Mouse (Mus musculus) kidney, embryonic 16.5 days (tissue): ENCODE measurements around the gene Gm9780. TPM values are rescaled to one million over a fixed set of nuclear protein-coding genes. Genes with fewer than 3 reads are reported as not detected.
"Not testable (repeated sequence)": the region's sequence is repeated elsewhere in the genome, so short reads cannot be mapped to it uniquely, and the experiment has no call there.

Source experiments
- ATAC-seq: fragments of 200-750 bp; cut with Nextera tagmentation; 2 replicates; pipeline ENCODE4 v1.8.0; 2017; ENCODE audit warnings: moderate TSS enrichment; ENCODE audit not compliant: low FRiP score, low TSS enrichment
- H3K27ac ChIP-seq: fragments of 300-500 bp; sonication (generic); 2 replicates; pipeline ENCODE4 v1.5.1; 2014; ENCODE audit warnings: low read length
- H3K27me3 ChIP-seq: fragments of 300-500 bp; sonication (generic); 2 replicates; pipeline ENCODE4 v1.6.1; 2014; ENCODE audit warnings: low read length, control low read depth, mixed read lengths; ENCODE audit not compliant: insufficient read depth
- H3K36me3 ChIP-seq: fragments of 300-500 bp; sonication (generic); 2 replicates; pipeline ENCODE4 v1.6.1; 2014; ENCODE audit warnings: low read length, control low read depth, mixed read lengths; ENCODE audit not compliant: insufficient read depth
- H3K4me1 ChIP-seq: fragments of 300-500 bp; sonication (generic); 2 replicates; pipeline ENCODE4 v1.6.1; 2014; ENCODE audit warnings: low read length, control low read depth, mixed read lengths; ENCODE audit not compliant: insufficient read depth
- H3K4me2 ChIP-seq: fragments of 300-500 bp; sonication (generic); replicated peaks from 2 replicates; pipeline ENCODE4 v1.6.1; 2014; ENCODE audit warnings: low read depth, low read length
- H3K4me3 ChIP-seq: fragments of 300-500 bp; sonication (generic); 2 replicates; pipeline ENCODE4 v1.5.1; 2014; ENCODE audit warnings: mild to moderate bottlenecking, low read length
- H3K9ac ChIP-seq: fragments of 300-500 bp; sonication (generic); replicated peaks from 2 replicates; pipeline ENCODE4 v1.6.1; 2014; ENCODE audit warnings: low read length
- H3K9me3 ChIP-seq: fragments of 300-500 bp; sonication (generic); 2 replicates; pipeline ENCODE4 v1.6.1; 2016; ENCODE audit warnings: low read length, control low read depth
- WGBS: fragments of 180-500 bp; shearing (Covaris S2); extraction: QIAGEN DNeasy Blood & Tissue Kit; methylation state at CpG from one replicate; pipeline ENCODE4 v1.1.7; 2014; 5-methylcytosine and 5-hydroxymethylcytosine counted together
- polyA plus RNA-seq: library from polyadenylated mRNA; unstranded; fragments of >200 nt; fragmentation: Nextera tagmentation; extraction: Ambion mirVana; gene quantifications from 2 replicates; pipeline ENCODE4 v1.2.1, GENCODE M21; 2015

Gene Gm9780
- 35.4 and 41.6 TPM in 2 replicates for polyA plus RNA-seq

DNA sequence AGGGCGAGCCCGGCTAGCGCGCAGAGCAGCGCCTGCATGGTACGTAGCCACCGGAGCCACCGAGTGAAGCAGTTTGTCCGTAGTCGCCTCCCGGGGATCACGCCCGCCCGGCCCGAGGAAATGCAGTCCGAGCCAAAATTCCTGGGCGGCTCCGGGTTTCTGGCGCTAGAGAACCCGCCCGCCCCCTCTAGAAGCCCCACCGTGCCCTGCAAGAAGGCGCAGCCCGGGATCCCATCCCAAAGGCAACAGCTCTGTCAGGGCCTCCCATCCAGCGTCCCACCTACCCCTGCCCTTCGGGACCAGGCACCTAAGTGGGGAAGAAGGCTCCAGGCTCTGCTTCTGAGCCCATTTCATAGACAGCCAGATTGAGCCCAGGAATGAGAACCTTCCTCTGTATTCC, at the start of gene Gm9780:
Gene Gm9780, minus strand, starts transcription at position 101 of the 400 bp plus-strand sequence.
- WGBS = no CpG with 5 or more reads among the region's 26 CpGs
- not testable (repeated sequence) for H3K9ac ChIP-seq, ATAC-seq, H3K9me3 ChIP-seq, H3K36me3 ChIP-seq, H3K27ac ChIP-seq, H3K4me3 ChIP-seq, H3K27me3 ChIP-seq, H3K4me2 ChIP-seq, H3K4me1 ChIP-seq

DNA sequence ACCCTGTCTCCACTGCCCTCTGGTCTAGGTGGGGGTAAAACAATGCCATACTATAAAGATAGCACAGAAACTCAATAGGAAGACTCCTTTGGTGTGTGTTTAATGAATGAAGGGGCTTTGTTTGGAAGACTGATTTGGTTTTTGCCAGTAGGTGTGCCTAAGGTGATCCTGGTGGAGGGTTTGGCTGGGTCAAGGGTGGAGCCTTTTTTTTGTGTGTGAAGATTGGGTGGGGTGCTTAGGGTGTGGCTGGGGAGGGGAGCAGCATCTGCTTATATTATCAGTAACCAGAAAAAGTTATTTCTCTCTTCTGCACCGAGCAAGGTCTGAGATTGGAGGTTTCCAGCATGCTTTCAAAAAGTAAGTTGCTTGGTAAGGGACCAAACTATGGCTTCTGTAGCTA, 39.5 kb upstream of the Gm9780 start, which contains the start of gene Cphx3:
Gene Cphx3, plus strand, starts transcription at position 301 of the 400 bp plus-strand sequence.
- WGBS = no CpG with 5 or more reads among the region's 1 CpGs
- H3K36me3 ChIP-seq, H3K9ac ChIP-seq, H3K4me3 ChIP-seq, H3K4me2 ChIP-seq, H3K27ac ChIP-seq, ATAC-seq, H3K27me3 ChIP-seq, H3K9me3 ChIP-seq, H3K4me1 ChIP-seq: not testable (repeated sequence)

DNA sequence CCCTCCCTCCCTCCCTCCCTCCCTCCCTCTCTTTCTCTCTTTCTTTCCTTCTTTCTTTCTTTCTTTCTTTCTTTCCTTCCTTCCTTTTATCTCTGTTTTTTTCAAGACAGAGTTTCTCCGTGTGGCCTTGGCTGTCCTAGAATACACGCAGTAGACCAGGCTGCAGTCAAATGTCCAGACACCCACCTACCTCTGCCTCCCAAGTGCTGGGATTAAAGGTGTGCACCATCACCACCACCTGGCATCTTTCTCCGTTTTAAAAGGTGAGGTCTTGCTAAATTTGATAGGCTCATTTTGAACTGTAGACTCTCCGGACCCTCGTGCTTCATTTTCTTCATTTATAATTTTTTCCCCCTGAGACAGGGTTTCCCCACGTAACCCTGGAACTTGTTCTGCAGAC, 38.7 kb upstream of the Gm9780 start, which contains the start of gene Cphx2:
Gene Cphx2, plus strand, starts transcription at position 301 of the 400 bp plus-strand sequence.
- H3K27ac ChIP-seq, H3K36me3 ChIP-seq, H3K27me3 ChIP-seq, H3K9ac ChIP-seq, H3K4me3 ChIP-seq, H3K4me1 ChIP-seq, ATAC-seq, H3K9me3 ChIP-seq, H3K4me2 ChIP-seq: not testable (repeated sequence)
- no CpG with 5 or more reads among the region's 6 CpGs for WGBS

DNA sequence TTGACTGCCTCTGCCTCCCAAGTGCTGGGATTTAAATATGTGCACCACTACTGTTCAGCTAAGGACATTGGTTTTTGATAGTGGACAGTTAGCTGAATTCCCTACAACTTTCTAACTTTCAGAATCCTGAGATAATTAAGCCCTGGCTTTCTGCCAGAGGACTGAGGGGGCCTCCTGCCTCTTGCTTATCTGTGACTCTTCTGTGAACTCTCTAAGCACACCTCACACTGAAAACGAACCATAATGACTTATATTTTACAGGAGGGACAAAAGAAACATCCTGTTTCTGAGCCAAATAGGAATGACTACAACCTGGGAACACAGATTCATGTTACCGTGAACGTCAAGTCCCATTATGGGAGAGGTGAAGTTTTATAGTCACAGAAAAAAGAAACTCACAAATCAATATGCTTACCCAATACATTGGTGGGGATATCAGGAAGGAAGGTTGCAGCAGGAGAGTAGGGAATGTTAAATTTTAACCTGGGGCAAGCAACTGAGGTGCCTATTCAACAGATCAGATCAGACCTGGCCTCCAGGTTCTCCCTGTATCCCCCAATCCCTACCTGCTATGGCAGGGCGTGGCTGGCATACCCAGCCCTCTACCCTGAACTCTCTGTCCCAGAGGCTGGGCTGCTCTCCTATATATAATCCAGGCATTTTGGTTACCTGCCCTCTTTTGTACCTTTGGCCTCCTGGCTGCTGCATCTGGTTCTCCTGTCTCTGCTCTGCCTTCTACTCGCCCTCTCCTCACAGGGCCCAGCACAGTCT, 34.3 kb upstream of the Gm9780 start:
- H3K4me3 ChIP-seq, H3K36me3 ChIP-seq, H3K9me3 ChIP-seq, H3K27ac ChIP-seq, ATAC-seq, H3K4me2 ChIP-seq, H3K27me3 ChIP-seq, H3K4me1 ChIP-seq, H3K9ac ChIP-seq: not testable (repeated sequence)
- WGBS = no CpG with 5 or more reads among the region's 5 CpGs

DNA sequence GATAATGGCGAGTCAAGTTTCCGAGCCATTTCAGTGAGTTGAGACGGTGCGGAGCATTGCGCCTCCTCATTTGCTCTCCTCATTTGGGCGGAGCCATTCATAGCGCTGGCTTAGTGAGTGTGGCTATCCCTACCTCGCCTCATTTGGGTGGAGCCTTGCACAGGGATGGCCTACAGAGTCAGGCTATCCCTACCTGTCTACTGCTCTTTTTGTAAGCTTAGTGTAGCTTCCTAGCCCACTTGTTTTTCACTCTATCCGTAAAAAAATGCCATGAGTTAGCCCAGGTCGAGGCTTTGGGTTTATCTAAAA, 24.8 kb upstream of the Gm9780 start, which contains the start of gene Tmem254c:
Gene Tmem254c, minus strand, starts transcription at position 31 of the 309 bp plus-strand sequence.
- peak; percentile 80; the same call in 1 of the 2 replicates for ATAC-seq
- no CpG with 5 or more reads among the region's 10 CpGs for WGBS
- H3K27me3 ChIP-seq, H3K4me3 ChIP-seq, H3K9ac ChIP-seq, H3K4me1 ChIP-seq, H3K9me3 ChIP-seq, H3K36me3 ChIP-seq, H3K27ac ChIP-seq, H3K4me2 ChIP-seq: not testable (repeated sequence)

DNA sequence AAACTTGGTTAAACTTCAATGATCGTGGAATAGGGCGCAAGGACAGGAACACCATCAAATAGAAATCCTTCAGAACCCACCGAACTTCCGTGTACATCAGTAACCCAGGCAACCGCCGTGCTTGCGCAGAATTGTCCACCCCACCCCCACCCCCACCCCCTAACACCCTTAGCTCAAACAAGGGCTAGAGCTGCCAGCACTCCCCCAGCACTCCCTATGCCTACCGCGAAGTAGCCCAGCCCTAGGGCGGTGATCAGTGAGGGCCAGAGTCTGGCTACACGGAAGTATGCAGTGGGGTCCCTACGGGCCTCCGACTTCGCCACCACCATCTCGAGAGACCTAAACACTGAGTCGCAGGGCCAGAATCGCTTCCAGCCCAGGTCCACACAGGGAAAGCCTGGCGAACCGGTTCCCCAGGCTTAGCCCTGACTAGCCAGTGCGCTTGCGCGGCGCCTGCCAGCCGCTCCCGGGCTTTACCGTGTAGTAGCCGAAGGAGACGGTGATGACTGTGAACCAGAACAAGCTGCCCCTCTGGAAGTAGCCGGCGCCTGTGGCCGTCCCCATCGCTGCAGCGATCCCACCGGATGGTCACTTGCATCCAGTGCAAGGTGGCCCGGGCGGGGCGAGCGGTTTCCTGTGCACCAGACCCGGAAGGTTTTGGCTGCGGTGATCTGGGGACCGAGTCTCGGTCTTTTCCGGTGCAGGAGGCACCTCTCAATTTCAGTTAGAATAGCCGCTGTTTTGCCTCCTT, 24.2 kb upstream of the Gm9780 start:
- H3K9ac ChIP-seq, H3K4me2 ChIP-seq, H3K27me3 ChIP-seq, H3K9me3 ChIP-seq, H3K36me3 ChIP-seq, H3K4me3 ChIP-seq, H3K27ac ChIP-seq, H3K4me1 ChIP-seq: not testable (repeated sequence)
- ATAC-seq = peak; percentile 82
- WGBS = no CpG with 5 or more reads among the region's 44 CpGs

DNA sequence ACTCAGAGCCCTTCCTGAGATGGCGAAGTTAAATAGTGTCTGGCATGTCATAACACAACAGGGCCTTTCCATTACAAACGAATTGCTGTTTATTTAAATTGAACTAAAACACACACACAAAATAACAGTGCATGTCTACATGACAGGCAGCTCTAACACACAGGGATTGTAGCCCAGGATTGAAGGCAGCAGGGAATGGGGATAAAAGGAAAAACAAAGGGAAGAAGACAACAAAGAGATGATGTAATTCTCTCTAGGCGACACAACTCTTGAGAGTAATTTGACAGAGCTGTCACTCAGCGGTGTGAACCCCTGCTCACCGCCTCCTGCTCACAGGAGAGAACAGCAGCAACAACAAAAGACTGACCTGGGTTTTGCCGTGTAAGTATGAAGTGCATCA, 16.9 kb upstream of the Gm9780 start:
- H3K36me3 ChIP-seq, H3K27ac ChIP-seq, H3K9me3 ChIP-seq, H3K4me1 ChIP-seq, H3K9ac ChIP-seq, ATAC-seq, H3K27me3 ChIP-seq, H3K4me3 ChIP-seq, H3K4me2 ChIP-seq: not testable (repeated sequence)
- no CpG with 5 or more reads among the region's 6 CpGs for WGBS

DNA sequence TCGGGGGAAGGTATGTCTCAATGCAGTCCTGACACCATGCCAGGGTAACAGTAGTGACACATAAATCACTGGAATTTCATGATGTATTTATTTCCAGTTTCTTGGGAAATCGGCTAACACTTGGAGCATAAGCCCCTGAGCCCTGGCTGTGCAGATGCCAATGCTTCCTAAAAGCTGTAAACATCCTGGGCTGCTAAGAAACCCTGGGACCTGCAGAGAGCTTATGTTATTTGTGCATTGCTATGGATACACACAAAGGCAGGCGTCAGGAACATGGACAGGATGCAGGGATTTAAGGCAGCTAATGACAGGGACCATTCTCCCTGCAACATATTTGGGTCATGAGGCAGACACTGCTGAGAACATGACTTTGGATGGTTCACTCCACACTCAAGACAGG, 15.7 kb upstream of the Gm9780 start:
- ATAC-seq, H3K36me3 ChIP-seq, H3K27ac ChIP-seq: not testable (repeated sequence)

DNA sequence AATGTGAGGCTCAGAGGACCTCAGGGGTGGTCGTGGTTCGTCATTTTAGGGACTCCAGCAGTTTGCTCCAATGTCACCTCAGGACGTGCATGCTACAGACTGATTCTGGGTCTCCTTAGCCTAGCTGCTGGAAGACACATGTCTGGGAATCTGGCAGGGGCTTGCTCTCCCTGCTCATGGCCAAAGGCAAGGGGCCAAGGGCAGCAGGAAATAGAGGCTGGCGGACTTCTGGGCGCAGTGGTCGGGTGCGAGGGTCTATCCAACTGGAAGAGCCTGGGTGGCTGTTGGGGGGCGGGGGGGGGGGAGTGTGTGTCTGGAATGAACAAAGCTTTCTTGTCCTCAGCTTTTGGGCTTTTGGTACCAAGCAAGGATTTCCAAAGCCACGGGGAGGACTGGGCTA, 6.3 kb upstream of the Gm9780 start:
- H3K4me2 ChIP-seq, H3K36me3 ChIP-seq, H3K27me3 ChIP-seq, H3K27ac ChIP-seq, H3K9me3 ChIP-seq, H3K4me3 ChIP-seq, H3K4me1 ChIP-seq, H3K9ac ChIP-seq, ATAC-seq: not testable (repeated sequence)
- no CpG with 5 or more reads among the region's 9 CpGs for WGBS

More for the DNA sequence above, 15.7 kb upstream of the Gm9780 start:
- not testable (repeated sequence) for H3K9ac ChIP-seq, H3K4me2 ChIP-seq, H3K27me3 ChIP-seq, H3K9me3 ChIP-seq, H3K4me1 ChIP-seq, H3K4me3 ChIP-seq
- WGBS = no CpG with 5 or more reads among the region's 3 CpGs

DNA sequence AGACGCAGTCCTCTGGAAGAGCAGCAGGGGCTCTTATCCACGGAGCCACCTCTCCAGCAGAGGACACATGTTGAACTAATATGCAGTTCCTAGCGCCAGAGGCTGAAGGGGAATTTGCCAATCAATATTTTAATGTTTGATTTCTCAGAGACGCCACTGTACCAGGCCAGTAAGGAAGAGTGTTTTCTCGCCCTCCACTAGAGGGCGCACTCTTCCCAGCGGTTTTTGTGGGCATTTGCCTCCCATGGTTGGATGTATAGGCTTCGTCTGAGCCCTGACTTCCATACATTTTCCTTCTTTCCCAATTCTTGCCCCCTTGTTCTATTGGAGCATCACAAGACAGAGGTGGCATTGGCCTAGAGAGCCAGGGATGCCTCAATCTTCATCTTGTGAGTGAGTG, 4.5 kb upstream of the Gm9780 start:
- H3K4me3 ChIP-seq, H3K36me3 ChIP-seq, H3K4me2 ChIP-seq, ATAC-seq, H3K4me1 ChIP-seq, H3K27me3 ChIP-seq, H3K27ac ChIP-seq, H3K9ac ChIP-seq, H3K9me3 ChIP-seq: not testable (repeated sequence)
- WGBS = no CpG with 5 or more reads among the region's 8 CpGs
